Mouse (Mus musculus): Measurements from ENCODE around the gene Spty2d1. TPM values are rescaled to one million over a fixed set of nuclear protein-coding genes. Genes with fewer than 3 reads are reported as not detected.
"Not testable (repeated sequence)": the region's sequence is repeated elsewhere in the genome, so short reads cannot be mapped to it uniquely, and the experiment has no call there.

Gene Spty2d1
- total and polyA plus RNA-seq, 3 experiments = 14.4 to 36.9 (median 14.9) TPM

DNA sequence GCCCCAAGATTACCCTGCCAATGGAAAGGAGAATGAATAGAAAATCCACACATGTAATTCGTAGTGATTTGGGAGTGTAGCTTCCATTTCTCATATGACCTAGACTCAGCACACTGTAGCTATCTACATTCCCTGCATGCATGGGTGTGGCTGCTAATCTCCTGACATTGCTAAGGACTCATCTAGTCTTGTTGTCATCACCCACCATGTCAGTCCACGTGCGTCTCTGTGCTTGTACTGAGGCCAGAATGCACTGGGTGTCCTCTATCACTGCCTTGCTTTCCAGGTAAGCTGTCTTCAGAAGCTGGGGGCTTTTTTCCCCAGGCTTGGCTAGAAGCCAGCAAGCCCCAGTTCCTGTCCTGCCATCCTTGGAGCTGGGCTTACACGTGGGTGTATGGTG is 18.8 kb downstream of the Spty2d1 start:
- H3K27me3 ChIP-seq (ENCODE audit: control insufficient read depth in 1 of 2, insufficient read depth in 2 of 2, low read length in 2 of 2); H3K79me2 ChIP-seq (ENCODE audit: control insufficient read depth, insufficient read depth, low read length, poor library complexity); H3K9ac ChIP-seq (ENCODE audit: control insufficient read depth, low read depth, low read length, poor library complexity, severe bottlenecking); H3K27ac ChIP-seq (ENCODE audit: control insufficient read depth, low read depth, low read length); H3K4me1 ChIP-seq (ENCODE audit: control insufficient read depth in 1 of 2, insufficient read depth in 2 of 2, low read length in 2 of 2); H3K9me3 ChIP-seq (replicated peaks; ENCODE audit: insufficient read depth, low read length); H3K4me3 ChIP-seq (ENCODE audit: control insufficient read depth in 1 of 2, insufficient read depth in 1 of 2, low read depth in 2 of 2, low read length in 2 of 2); DNase-seq (ENCODE audit: low read depth, low spot score): not testable (repeated sequence)
- peaks cover 5 to 15% of the 10 kb centered on the region in 2 experiments for H3K36me3 ChIP-seq (ENCODE audit: control insufficient read depth in 1 of 2, insufficient read depth in 2 of 2, low read length in 2 of 2)

DNA sequence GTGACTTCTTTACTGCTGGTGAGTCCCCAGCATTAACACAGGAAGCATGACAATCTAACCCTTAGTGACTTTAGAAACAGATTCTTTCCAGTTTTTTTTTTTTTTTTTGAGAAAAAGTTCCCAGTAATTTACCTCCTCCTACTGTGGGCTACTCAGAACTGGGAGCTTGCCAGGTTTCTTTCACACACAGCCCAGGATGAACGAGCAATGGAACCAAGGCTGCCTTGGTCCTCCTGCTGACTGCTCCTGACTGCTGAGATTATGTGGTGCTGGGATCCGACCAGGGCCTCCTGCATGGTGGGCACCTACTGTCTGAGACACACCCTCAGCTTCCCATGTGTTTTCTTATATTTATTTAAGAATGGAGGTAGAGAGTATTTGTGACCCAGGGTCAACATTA is 21.1 kb downstream of the Spty2d1 start:
- Histone ChIP-seq H3K27me3 (ENCODE audit: control insufficient read depth in 1 of 2, insufficient read depth in 2 of 2, low read length in 2 of 2) (no peaks in the 10 kb centered on the region; a peak in 2 of 4 replicates), H3K9ac (ENCODE audit: control insufficient read depth, low read depth, low read length, poor library complexity, severe bottlenecking) (no peak overlapping the region), H3K79me2 (ENCODE audit: control insufficient read depth, insufficient read depth, low read length, poor library complexity) (no peaks in the 10 kb centered on the region), H3K4me1 (ENCODE audit: control insufficient read depth in 1 of 2, insufficient read depth in 2 of 2, low read length in 2 of 2) (peaks cover 0 to 6% of the 10 kb centered on the region in 2 experiments; a peak in 2 of 4 replicates), H3K4me3 (ENCODE audit: control insufficient read depth in 1 of 2, insufficient read depth in 1 of 2, low read depth in 2 of 2, low read length in 2 of 2) (no peak overlapping the region), H3K27ac (ENCODE audit: control insufficient read depth, low read depth, low read length) (no peak overlapping the region), H3K36me3 (ENCODE audit: control insufficient read depth in 1 of 2, insufficient read depth in 2 of 2, low read length in 2 of 2) (peaks cover 4 to 5% of the 10 kb centered on the region in 2 experiments; a peak in 3 of 4 replicates), H3K9me3 (replicated peaks; ENCODE audit: insufficient read depth, low read length) (no peaks in the 10 kb centered on the region)
- DNase-seq (ENCODE audit: low read depth, low spot score) = no peak
- no peak for TF ChIP-seq NELFE (IDR thresholded peaks at IDR 0.05; ENCODE audit: low read depth, low read length)

DNA sequence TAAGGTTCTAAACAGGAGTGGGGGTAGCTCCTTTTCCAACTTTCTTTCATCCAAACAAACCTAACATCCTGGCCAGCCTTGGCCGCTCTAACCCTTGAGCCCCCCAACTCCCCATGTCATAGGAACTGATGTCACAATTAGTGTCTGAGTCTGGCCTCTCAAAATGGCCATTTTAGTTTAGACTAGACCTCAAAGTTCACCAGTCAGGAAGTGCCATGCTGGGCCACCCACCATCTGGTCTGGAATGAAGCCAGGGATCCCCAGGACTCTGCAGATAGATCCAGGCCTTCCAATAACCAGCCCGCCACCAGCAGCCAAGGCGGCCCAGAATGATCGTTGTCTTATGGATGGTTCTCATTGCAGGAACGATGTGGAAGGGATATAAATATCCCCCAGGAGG is 21.6 kb downstream of the Spty2d1 start:
- DNase-seq (ENCODE audit: low read depth, low spot score) = no peak
- no peak for TF ChIP-seq SMC3 (IDR thresholded peaks at IDR 0.05; ENCODE audit: low read depth, low read length)
- TF ChIP-seq TCF12 (IDR thresholded peaks at IDR 0.05; ENCODE audit: low read depth, low read length) = no peak
- TF ChIP-seq HCFC1 (IDR thresholded peaks at IDR 0.05; ENCODE audit: low read depth, low read length) = no peak
- no peak for TF ChIP-seq MYB (IDR thresholded peaks at IDR 0.05; ENCODE audit: low read depth, low read length)
- no peak for TF ChIP-seq E2F4 (IDR thresholded peaks at IDR 0.05; ENCODE audit: borderline replicate concordance, low read depth, low read length)
- TF ChIP-seq MAFK (IDR thresholded peaks at IDR 0.05; ENCODE audit: borderline replicate concordance, low read depth, low read length) = no peak
- no peak for TF ChIP-seq KAT2A (conservative IDR thresholded peaks at IDR 0.05; ENCODE audit: low read depth, low read length)
- TF ChIP-seq CHD1 (IDR thresholded peaks at IDR 0.05; ENCODE audit: low read depth, low read length) = no peak
- TF ChIP-seq ZMIZ1 (IDR thresholded peaks at IDR 0.05; ENCODE audit: low read depth, low read length) = no peak
- TF ChIP-seq NRF1 (IDR thresholded peaks at IDR 0.05; ENCODE audit: insufficient read depth, low read depth, low read length, poor library complexity, severe bottlenecking) = no peak
- TF ChIP-seq CTCF (IDR thresholded peaks at IDR 0.05 in 2 of 3, conservative IDR thresholded peaks at IDR 0.05 in 1 of 3; ENCODE audit: control insufficient read depth in 1 of 3, insufficient read depth in 1 of 3, low read depth in 2 of 3, low read length in 3 of 3, poor library complexity in 1 of 3, severe bottlenecking in 1 of 3) = no peak
- Histone ChIP-seq H3K36me3 (ENCODE audit: control insufficient read depth in 1 of 2, insufficient read depth in 2 of 2, low read length in 2 of 2) (peaks cover 2 to 5% of the 10 kb centered on the region in 2 experiments; a peak in 3 of 4 replicates), H3K4me1 (ENCODE audit: control insufficient read depth in 1 of 2, insufficient read depth in 2 of 2, low read length in 2 of 2) (peaks cover 0 to 6% of the 10 kb centered on the region in 2 experiments; a peak in 2 of 4 replicates), H3K9ac (ENCODE audit: control insufficient read depth, low read depth, low read length, poor library complexity, severe bottlenecking) (no peak overlapping the region), H3K27me3 (ENCODE audit: control insufficient read depth in 1 of 2, insufficient read depth in 2 of 2, low read length in 2 of 2) (no peaks in the 10 kb centered on the region; a peak in 2 of 4 replicates), H3K4me3 (ENCODE audit: control insufficient read depth in 1 of 2, insufficient read depth in 1 of 2, low read depth in 2 of 2, low read length in 2 of 2) (no peak overlapping the region), H3K27ac (ENCODE audit: control insufficient read depth, low read depth, low read length) (no peak overlapping the region), H3K79me2 (ENCODE audit: control insufficient read depth, insufficient read depth, low read length, poor library complexity) (no peaks in the 10 kb centered on the region), H3K9me3 (replicated peaks; ENCODE audit: insufficient read depth, low read length) (no peaks in the 10 kb centered on the region)
